Mouse (Mus musculus) heart, adult 2 months (tissue): ENCODE measurements around the gene Nat8. TPM values are rescaled to one million over a fixed set of nuclear protein-coding genes. Genes with fewer than 3 reads are reported as not detected.
"Not testable (repeated sequence)": the region's sequence is repeated elsewhere in the genome, so short reads cannot be mapped to it uniquely, and the experiment has no call there.

Experiments used
- DNase-seq, 2 experiments: peaks; one replicate each; pipeline ENCODE4 v3.0.0; 2021
- H3K27ac ChIP-seq: fragments of 200-600 bp; 2 replicates; pipeline ENCODE4 v1.8.1; 2022
- H3K27me3 ChIP-seq: fragments of 200-500 bp; 2 replicates; pipeline ENCODE4 v1.6.1; 2012; ENCODE audit warnings: mild to moderate bottlenecking, low read length, inconsistent platforms, mixed read lengths; ENCODE audit not compliant: control insufficient read depth, insufficient read depth
- H3K36me3 ChIP-seq: fragments of 200-500 bp; 2 replicates; pipeline ENCODE4 v1.6.1; 2012; ENCODE audit warnings: low read length, inconsistent platforms; ENCODE audit not compliant: control insufficient read depth, insufficient read depth
- H3K4me1 ChIP-seq: fragments of 200-500 bp; 2 replicates; pipeline ENCODE4 v1.6.1; 2011; ENCODE audit warnings: low read length; ENCODE audit not compliant: control insufficient read depth, insufficient read depth
- H3K4me3 ChIP-seq: fragments of 200-600 bp; 2 replicates; pipeline ENCODE4 v1.8.1; 2022
- H3K79me2 ChIP-seq: fragments of 200-500 bp; replicated peaks from 2 replicates; pipeline ENCODE4 v1.6.1; 2012; ENCODE audit warnings: mild to moderate bottlenecking, inconsistent platforms, low read length, moderate library complexity, mixed read lengths; ENCODE audit not compliant: control insufficient read depth, insufficient read depth
- H3K9ac ChIP-seq: fragments of 200-500 bp; 2 replicates; pipeline ENCODE4 v1.6.1; 2012; ENCODE audit warnings: low read depth, mild to moderate bottlenecking, control low read depth, inconsistent platforms, low read length, mixed read lengths
- CTCF ChIP-seq: fragments of 200-600 bp; IDR thresholded peaks from 2 replicates; pipeline ENCODE4 v1.8.1; 2022; ENCODE audit warnings: antibody characterized with exemption, mild to moderate bottlenecking, moderate library complexity
- EP300 ChIP-seq: fragments of 200-500 bp; IDR thresholded peaks from 2 replicates; pipeline ENCODE4 v1.6.1; 2011; ENCODE audit warnings: low read depth, low read length, control low read depth; ENCODE audit not compliant: insufficient read depth
- POLR2A ChIP-seq: fragments of 200-500 bp; IDR thresholded peaks from 2 replicates; pipeline ENCODE4 v1.6.1; 2011; ENCODE audit warnings: mild to moderate bottlenecking, low read depth, low read length, control low read depth; ENCODE audit not compliant: insufficient read depth
- WGBS: fragments of 180-500 bp; shearing (Covaris S2); methylation state at CpG from one replicate; pipeline ENCODE4 v1.1.7; 2018; 5-methylcytosine and 5-hydroxymethylcytosine counted together
- intact Hi-C: fragments of 180-260 bp; cut with DNase I; formaldehyde crosslinking; loops from one replicate; pipeline ENCODE4 v1.15.1; 2025
- polyA plus RNA-seq: library from polyadenylated mRNA; depleted of rRNA; stranded (reverse); fragments of >200 nt; gene quantifications from 2 replicates; pipeline ENCODE4 v1.2.3, GENCODE M21; 2012
- total RNA-seq, 2 experiments: library from RNA; stranded (reverse); gene quantifications; 2 replicates each; pipeline ENCODE4 v1.2.3; 2021

Nat8 gene
- total and polyA plus RNA-seq, 3 experiments: not detected

DNA sequence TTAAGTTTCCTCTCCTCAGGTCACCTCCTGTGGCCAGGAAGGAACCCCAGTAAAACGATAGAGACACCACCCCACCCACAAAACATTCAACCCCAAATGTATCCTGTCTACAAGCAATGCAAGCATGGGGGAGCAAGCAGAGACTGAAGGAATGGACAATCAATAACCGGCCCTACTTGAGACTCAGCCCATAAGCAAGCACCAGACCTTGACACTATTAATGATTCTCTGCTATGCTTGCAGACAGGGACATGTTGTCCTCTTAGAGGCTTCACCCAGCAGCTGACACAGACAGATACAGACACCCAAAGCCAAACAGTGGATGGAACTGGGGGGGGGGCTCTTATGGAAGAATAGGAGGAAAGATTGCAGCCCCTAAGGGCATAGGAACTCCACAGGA is 6.0 kb downstream of the Nat8 start:
- WGBS: 69% methylated on average over 2 of the region's 2 CpGs
- Histone ChIP-seq H3K27me3 (no peaks in the 10 kb centered on the region), H3K9ac (no peak overlapping the region), H3K27ac (no peak overlapping the region), H3K4me3 (no peak overlapping the region), H3K36me3 (no peaks in the 10 kb centered on the region), H3K79me2 (no peaks in the 10 kb centered on the region), H3K4me1 (no peaks in the 10 kb centered on the region)
- intact Hi-C loops: no loop called here
- no peak for DNase-seq
- TF ChIP-seq EP300: no peak
- TF ChIP-seq CTCF: no peak
- TF ChIP-seq POLR2A: no peak

DNA sequence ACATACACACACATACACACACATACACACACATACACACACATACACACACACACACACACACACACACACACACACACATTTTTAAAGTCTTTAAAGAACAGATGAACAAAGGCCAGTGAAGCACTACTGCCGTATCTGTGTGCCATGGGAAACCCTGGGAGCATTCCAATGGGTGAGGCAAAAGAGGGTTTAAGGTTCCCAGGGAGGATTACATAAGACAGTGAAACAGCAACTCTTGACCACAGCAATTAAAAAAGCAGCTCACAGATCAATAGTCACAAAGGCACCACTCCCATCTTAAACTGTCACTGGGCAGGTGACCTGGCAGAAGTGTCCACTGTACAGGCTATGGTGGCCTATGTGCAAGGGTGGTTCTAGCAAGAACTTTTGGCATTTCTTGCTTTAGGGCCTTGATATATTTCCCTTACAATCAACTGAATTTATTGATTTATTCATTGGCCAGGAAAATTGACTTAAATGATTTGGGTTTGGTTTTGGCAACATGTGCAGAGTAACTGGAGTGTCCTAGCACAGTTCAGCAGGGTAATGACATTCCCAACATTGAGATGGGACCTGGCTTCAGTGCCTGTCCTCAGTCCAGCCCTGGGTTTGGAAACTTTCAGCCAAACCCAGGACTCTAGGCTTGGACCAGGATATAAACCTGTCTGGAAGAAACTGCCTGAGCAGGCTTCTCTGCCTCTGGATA is 8.3 kb downstream of the Nat8 start:
- Histone ChIP-seq H3K4me1 (no peaks in the 10 kb centered on the region), H3K79me2 (no peaks in the 10 kb centered on the region), H3K9ac (no peak overlapping the region), H3K27me3 (no peaks in the 10 kb centered on the region), H3K4me3 (no peak overlapping the region), H3K27ac (no peak overlapping the region), H3K36me3 (no peaks in the 10 kb centered on the region)
- no peak for TF ChIP-seq POLR2A
- TF ChIP-seq CTCF: no peak
- TF ChIP-seq EP300: no peak
- 64% methylated on average over 1 of the region's 1 CpGs for WGBS
- intact Hi-C loops: no loop called here
- DNase-seq: no peak

DNA sequence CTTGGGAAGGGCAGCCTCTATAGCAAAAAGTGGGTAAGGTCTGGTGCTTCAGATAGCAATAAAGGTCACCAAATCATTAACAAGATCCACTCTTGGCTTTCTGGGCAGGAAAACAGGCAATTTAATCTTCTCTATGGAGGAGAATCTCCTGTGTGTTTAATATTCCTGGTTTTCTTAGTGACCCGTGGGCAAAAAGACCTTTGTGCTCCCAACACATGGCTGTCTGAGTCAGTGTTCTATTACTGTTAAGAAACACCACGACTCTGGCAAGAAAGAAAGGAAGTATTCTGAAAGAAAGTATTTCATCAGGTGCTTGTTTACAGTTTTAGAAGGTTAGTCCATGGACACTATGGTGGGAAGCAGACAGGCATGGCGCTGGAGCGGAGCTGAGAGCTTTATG is 9.6 kb downstream of the Nat8 start:
- WGBS: 76% methylated on average over 4 of the region's 4 CpGs

DNA sequence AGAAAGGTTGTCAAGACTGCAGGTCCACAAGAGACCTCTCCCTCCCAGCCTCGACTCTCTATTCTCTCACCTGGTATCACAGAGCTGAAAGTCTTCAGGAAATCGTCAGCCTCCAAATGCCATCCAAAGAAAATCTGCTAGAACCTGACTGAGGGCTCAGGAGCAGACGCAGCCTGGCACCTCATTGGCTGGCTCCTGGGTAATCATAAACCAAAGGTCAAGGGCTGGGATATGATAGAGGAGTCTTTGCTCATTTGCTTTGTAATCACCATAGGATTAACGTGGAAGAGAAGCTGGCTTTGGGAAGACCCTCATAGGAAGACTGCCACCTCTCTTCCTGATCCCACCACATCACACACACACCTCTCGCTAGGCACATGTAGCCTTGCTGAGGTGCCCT is 11.0 kb downstream of the Nat8 start, which contains the start of the genes Nat8f6 and Nat8f5:
Nat8f6 (minus strand) TSS at position 118 of the 400 bp plus-strand sequence.
Nat8f5 (minus strand) TSS at position 136 of the 400 bp plus-strand sequence.
- WGBS: 78% methylated on average over 5 of the region's 5 CpGs

More for the DNA sequence above, 9.6 kb downstream of the Nat8 start:
- Histone ChIP-seq H3K36me3 (no peaks in the 10 kb centered on the region), H3K27me3 (no peaks in the 10 kb centered on the region), H3K79me2 (no peaks in the 10 kb centered on the region), H3K4me1 (no peaks in the 10 kb centered on the region), H3K9ac (no peak overlapping the region), H3K27ac (no peak overlapping the region), H3K4me3 (no peak overlapping the region)
- DNase-seq: no peak
- intact Hi-C loops: no loop called here
- TF ChIP-seq EP300 (no peak), POLR2A (no peak), CTCF (no peak)

DNA sequence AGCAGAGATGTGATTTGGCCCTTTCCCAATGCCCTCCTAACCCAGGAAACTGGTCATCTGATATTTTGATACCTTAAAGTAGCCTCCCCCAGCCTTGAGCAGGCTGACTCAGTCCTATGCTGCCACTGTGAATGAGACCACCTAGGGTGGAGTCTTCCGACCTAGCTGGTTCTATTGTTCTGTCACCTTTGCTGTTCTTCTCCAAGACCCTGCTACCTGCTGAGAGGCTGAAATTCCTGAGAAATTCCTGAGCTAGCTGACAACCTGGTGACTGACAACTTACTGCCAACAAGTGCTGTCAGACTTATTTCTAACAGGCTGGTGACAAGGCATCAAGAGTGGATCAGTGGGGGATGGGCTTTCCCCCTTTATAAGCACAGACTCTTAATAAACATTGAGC is 13.5 kb downstream of the Nat8 start:
- intact Hi-C loops: no loop called here
- Histone ChIP-seq H3K27me3 (no peaks in the 10 kb centered on the region), H3K79me2 (no peaks in the 10 kb centered on the region), H3K36me3 (no peaks in the 10 kb centered on the region), H3K27ac (no peak overlapping the region), H3K4me3 (no peak overlapping the region), H3K9ac (no peak overlapping the region), H3K4me1 (no peaks in the 10 kb centered on the region)
- 67% methylated on average over 1 of the region's 1 CpGs for WGBS
- TF ChIP-seq POLR2A: no peak
- no peak for TF ChIP-seq CTCF
- no peak for TF ChIP-seq EP300
- DNase-seq: no peak

More for the DNA sequence above, 11.0 kb downstream of the Nat8 start, which contains the start of the genes Nat8f6 and Nat8f5:
- intact Hi-C loops: no loop called here
- Histone ChIP-seq H3K36me3 (no peaks in the 10 kb centered on the region), H3K4me1 (no peaks in the 10 kb centered on the region), H3K9ac (no peak within 1 kb of the TSS), H3K4me3 (no peak within 1 kb of the TSS), H3K27ac (no peak within 1 kb of the TSS), H3K79me2 (no peaks in the 10 kb centered on the region), H3K27me3 (no peaks in the 10 kb centered on the region)
- DNase-seq: no peak
- TF ChIP-seq CTCF (no peak), POLR2A (no peak), EP300 (no peak)

DNA sequence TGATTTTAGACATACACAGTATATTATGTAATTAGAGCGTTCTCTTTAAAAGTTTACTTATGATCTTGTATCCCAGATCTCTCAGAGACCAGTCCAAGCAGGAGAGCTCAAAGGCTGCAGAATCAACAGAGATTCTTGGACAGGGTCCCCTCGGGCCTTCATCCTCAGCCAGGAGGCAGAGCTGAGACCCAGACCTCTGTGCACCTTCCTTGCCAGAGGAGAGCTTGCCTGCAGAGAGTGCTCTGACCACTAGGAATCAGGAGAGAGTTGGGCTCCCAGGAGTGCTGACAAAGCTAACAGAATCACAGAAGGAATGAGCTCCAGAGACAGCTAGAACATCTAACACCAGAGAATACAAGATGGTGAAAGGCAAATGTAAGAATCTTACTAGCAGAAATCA is 18.5 kb downstream of the Nat8 start:
- H3K79me2 ChIP-seq: no peaks in the 10 kb centered on the region
- WGBS: 89% methylated on average over 2 of the region's 2 CpGs
- no peaks in the 10 kb centered on the region for H3K27me3 ChIP-seq
- no peak overlapping the region for H3K4me3 ChIP-seq
- TF ChIP-seq CTCF (no peak), POLR2A (no peak), EP300 (no peak)
- H3K27ac ChIP-seq: no peak overlapping the region
- H3K9ac ChIP-seq: no peak overlapping the region
- intact Hi-C loops: no loop called here
- no peak for DNase-seq
- no peaks in the 10 kb centered on the region for H3K36me3 ChIP-seq
- no peaks in the 10 kb centered on the region for H3K4me1 ChIP-seq

DNA sequence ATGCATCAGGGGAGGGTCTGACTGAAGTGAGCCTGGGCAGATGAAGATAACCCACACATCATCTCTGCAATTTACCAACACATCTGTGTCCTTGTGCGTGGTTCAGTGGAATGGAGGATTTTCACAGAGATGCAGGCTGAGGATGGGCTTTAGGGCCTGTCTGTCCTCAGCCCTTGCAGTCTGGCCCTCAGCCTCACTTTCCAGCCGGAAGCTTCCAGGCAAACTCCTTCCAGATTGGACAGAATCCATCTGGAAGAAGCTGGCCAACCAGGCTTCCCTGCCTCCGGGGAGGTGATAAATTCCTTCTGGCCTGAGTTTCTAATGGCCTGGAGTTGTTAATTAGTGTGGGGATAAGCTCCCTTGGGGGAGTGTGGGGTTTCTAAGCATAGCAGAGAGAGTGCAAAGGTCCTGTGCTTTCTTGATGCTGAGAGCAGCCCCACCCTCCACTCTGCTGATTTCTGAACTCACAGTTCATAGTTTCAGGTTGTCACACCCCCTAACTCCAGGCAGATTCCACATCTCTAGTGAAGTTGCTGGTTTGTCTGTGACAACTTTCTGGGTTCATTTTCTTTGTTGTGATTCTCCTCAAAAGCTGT is 20.8 kb downstream of the Nat8 start:
- H3K9ac ChIP-seq, H3K4me1 ChIP-seq, H3K36me3 ChIP-seq, H3K79me2 ChIP-seq, H3K4me3 ChIP-seq, intact Hi-C loops, H3K27me3 ChIP-seq, H3K27ac ChIP-seq: not testable (repeated sequence)
- peak in 1 of 2 experiments; percentile 7 for DNase-seq
- 39% methylated on average over 3 of the region's 3 CpGs for WGBS

DNA sequence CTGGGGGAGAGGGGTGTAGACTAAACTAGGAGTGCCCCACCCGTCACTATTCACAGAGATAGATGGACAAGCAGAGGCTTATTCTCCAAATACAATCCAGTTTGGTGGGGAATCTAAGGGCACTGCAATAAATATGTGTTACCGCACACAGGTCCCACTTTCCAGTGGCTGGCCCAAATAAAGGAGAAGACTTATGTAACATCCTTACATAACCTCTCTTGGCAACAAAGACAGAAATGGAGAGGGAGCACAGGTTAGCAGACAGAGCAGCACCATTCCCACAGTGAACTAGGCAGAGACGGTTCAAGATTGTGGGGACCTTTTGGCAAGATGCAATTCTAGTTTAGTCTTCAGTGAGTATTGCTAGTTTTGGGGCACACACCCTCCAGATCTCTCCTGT is 21.4 kb downstream of the Nat8 start:
- WGBS: 74% methylated on average over 3 of the region's 3 CpGs

More for the DNA sequence above, 21.4 kb downstream of the Nat8 start:
- DNase-seq, H3K4me1 ChIP-seq, H3K9ac ChIP-seq, H3K27ac ChIP-seq, H3K36me3 ChIP-seq, H3K4me3 ChIP-seq, H3K27me3 ChIP-seq, H3K79me2 ChIP-seq, intact Hi-C loops: not testable (repeated sequence)
